Mouse (Mus musculus) Muller cell, postnatal 12 days (primary cell): ENCODE results near the gene Dbn1.

ENCODE experiments used
- DNase-seq: peaks from one replicate; pipeline ENCODE4 v3.0.0-alpha.2; 2015; ENCODE audit errors: inconsistent ontology term

Gene Dbn1

GRCm38 (mm10) chr13:55510668-55511491, 23.0 kb upstream of the Dbn1 start:
- peak; percentile 97 for DNase-seq

- no peak for DNase-seq
These were observed 22.4 kb upstream of the Dbn1 start for GRCm38 (mm10) chr13:55510332-55510667.

GRCm38 (mm10) chr13:55508531-55508930, 20.6 kb upstream of the Dbn1 start:
- DNase-seq = no peak

- no peak for DNase-seq
These were observed 20.0 kb upstream of the Dbn1 start for GRCm38 (mm10) chr13:55507877-55508276.

GRCm38 (mm10) chr13:55506697-55507096, 18.8 kb upstream of the Dbn1 start:
- DNase-seq = peak; percentile 55

- DNase-seq = no peak
These were observed 17.9 kb upstream of the Dbn1 start for GRCm38 (mm10) chr13:55505810-55506209.

GRCm38 (mm10) chr13:55504390-55504789, 16.5 kb upstream of the Dbn1 start:
- DNase-seq = no peak

GRCm38 (mm10) chr13:55502405-55502804, 14.5 kb upstream of the Dbn1 start:
- no peak for DNase-seq

GRCm38 (mm10) chr13:55500575-55500974, 12.7 kb upstream of the Dbn1 start:
- no peak for DNase-seq

GRCm38 (mm10) chr13:55498906-55499305, 11.0 kb upstream of the Dbn1 start:
- no peak for DNase-seq

GRCm38 (mm10) chr13:55496661-55497060, 8.8 kb upstream of the Dbn1 start:
- DNase-seq = no peak

- no peak for DNase-seq
These were observed 7.8 kb upstream of the Dbn1 start for GRCm38 (mm10) chr13:55495702-55496101.

- DNase-seq = no peak
These were observed 7.1 kb upstream of the Dbn1 start for GRCm38 (mm10) chr13:55494883-55495621.

- DNase-seq = no peak
These were observed 6.3 kb upstream of the Dbn1 start for GRCm38 (mm10) chr13:55494257-55494656.

GRCm38 (mm10) chr13:55486916-55487577, 864 bp downstream of the Dbn1 start:
- DNase-seq = peak; percentile 64

- peak; percentile 66 for DNase-seq
These were observed 1.7 kb downstream of the Dbn1 start for GRCm38 (mm10) chr13:55486029-55486794.

- no peak for DNase-seq
These were observed 3.3 kb downstream of the Dbn1 start for GRCm38 (mm10) chr13:55484520-55485088.

- no peak for DNase-seq
These were observed 4.3 kb downstream of the Dbn1 start for GRCm38 (mm10) chr13:55483593-55483992.

GRCm38 (mm10) chr13:55483071-55483470, 4.8 kb downstream of the Dbn1 start:
- DNase-seq = peak; percentile 90

- peak; percentile 91 for DNase-seq
These were observed 5.4 kb downstream of the Dbn1 start for GRCm38 (mm10) chr13:55482542-55482941.

GRCm38 (mm10) chr13:55479929-55480328, 8.0 kb downstream of the Dbn1 start:
- no peak for DNase-seq
